Mouse (Mus musculus) ZHBTc4 (cell line): ENCODE results near the gene Gins2.

Experiments used
- DNase-seq: peaks from one replicate; pipeline ENCODE4 v3.0.0-alpha.2; 2011; ENCODE audit warnings: low read depth, low spot score

The Gins2 gene

DNA sequence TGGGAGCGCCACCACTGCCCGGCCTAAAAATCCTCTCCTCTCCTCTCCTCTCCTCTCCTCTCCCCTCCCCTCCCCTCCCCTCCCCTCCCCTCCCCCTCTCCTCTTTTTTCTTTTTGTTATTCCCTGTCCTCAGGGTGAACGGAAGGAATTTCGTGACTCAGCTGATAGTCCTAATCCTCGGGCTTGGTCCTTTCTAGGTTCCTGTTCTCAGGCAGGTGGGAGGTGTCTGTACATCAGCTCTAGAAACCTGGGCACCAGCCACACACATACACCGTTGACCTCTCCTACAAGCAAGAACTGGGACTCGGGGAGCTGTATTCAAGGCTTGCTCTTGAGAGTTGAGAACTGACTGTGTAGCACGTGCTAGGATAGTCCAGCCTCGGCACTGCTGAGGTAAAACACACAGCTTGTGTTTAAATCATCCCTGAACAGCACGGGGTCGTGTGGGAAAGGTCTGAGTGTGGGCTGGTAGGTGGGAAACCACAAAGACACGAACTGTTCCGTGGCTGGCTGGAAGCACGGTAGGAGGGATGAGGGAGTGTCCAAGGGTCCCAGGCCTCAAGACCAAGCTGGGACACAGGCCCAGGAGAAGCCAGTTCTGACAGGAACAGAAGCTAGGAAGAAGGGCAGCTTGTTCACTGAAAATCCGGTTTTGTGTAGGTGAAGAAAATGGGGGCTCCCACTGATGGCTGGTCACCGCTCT lies 58.0 kb downstream of the Gins2 start:
- peak; percentile 87 for DNase-seq

GRCm38 (mm10) chr8:120529226-120529625 lies 59.9 kb downstream of the Gins2 start:
- peak; percentile 84 for DNase-seq
